Mouse (Mus musculus): ENCODE measurements around the gene Fndc5. TPM values are rescaled to one million over a fixed set of nuclear protein-coding genes. Genes with fewer than 3 reads are reported as not detected.

Fndc5 gene
- 2.0 and 2.4 TPM in 2 replicates for polyA plus RNA-seq (2015; fragmentation: Nextera tagmentation; extraction: Ambion mirVana)

DNA sequence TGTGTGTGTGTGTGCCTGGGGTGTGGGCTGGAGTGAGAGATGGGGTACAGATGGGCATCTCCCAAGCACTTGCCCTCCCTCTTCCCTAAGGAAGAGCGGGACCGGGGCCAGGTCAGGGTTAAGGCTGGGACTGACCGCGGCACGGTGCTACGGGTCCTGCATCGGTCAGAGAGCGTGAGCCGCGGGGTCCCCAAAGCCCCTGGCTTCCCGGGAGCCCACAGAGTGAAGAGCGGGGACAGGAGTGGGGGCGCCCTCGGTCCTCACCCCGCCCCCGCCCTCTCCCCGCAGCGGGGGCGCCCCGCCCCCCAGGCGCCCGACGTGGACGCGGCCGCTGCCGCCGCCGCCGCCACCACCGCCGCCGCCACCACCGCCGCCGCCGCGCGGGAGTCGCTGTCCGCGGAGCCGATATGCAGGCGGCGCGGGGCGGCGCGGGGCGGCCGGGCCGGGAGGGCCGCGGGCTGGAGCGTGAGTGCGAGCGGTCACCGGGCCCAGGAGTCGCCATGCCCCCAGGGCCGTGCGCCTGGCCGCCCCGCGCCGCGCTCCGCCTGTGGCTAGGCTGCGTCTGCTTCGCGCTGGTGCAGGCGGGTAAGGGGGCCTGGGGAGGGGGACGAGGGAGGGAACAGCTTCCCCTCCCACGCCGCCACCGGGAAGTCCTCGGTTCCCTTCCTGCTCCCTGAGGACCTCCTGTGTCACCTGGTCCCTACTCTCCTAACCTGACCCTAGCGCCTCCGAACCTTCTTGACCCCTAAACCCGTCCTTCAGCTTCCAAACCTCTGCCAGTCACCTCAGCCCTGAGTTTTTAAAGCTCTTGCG is at the start of gene Fndc5:
TSS of gene Fndc5 (plus strand) at position 421 of the 813 bp plus-strand sequence.
- H3K4me1 ChIP-seq (replicated peaks; ENCODE audit: control insufficient read depth, insufficient read depth), result peaks cover 3% of the 10 kb centered on the region; the same call in 1 of the 2 replicates
- DNase-seq (ENCODE audit: low spot score), result peak; percentile 34
- WGBS, result 4% methylated on average over 27 of the region's 80 CpGs
- no peaks in the 10 kb centered on the region for H3K9me3 ChIP-seq (ENCODE audit: control insufficient read depth, low read length)
- TF ChIP-seq EP300 (optimal IDR thresholded peaks at IDR 0.05) (no peak), CTCF (IDR thresholded peaks at IDR 0.05; ENCODE audit: low read depth) (no peak)
- H3K27me3 ChIP-seq (ENCODE audit: control insufficient read depth, insufficient read depth, low read length), result no peaks in the 10 kb centered on the region
- ATAC-seq (ENCODE audit: low FRiP score, low TSS enrichment), result peak; percentile 28; the same call in 1 of the 2 replicates
- H3K36me3 ChIP-seq (ENCODE audit: control insufficient read depth, insufficient read depth, low read length), result no peaks in the 10 kb centered on the region
- peak within 1 kb of the TSS; percentile 50 for H3K4me3 ChIP-seq (ENCODE audit: low read depth, low read length)
- peak within 1 kb of the TSS; percentile 63 for H3K9ac ChIP-seq (ENCODE audit: low read length)
- no peak within 1 kb of the TSS for H3K27ac ChIP-seq (replicated peaks)
- peak within 1 kb of the TSS; percentile 79 for H3K4me2 ChIP-seq (replicated peaks; ENCODE audit: low read depth)

DNA sequence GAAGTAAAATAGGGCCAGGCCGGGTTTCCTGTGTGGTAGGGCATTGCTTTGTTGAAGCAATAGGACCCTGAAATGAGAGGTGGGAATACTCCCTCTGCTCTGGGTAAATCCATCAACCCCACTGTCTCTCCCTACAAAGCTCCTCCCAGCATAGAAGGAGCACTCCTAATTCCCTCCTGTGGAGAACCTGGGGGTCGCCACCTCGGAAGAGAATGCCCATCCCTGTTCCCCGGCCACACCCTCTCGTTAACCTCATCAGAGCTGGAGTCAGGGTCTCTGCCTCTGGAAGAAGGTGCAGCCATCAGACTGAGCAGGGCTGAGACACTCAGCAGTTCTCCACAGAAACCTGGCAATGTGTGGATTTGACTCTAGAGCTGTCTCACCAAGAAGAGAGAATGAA is 48.9 kb upstream of the Fndc5 start:
- Histone ChIP-seq H3K4me3 (ENCODE audit: low read depth, low read length) (no peak overlapping the region), H3K9ac (ENCODE audit: low read length) (no peak overlapping the region), H3K4me1 (replicated peaks; ENCODE audit: control insufficient read depth, insufficient read depth) (no peaks in the 10 kb centered on the region), H3K27me3 (ENCODE audit: control insufficient read depth, insufficient read depth, low read length) (no peaks in the 10 kb centered on the region), H3K4me2 (replicated peaks; ENCODE audit: low read depth) (no peak overlapping the region), H3K36me3 (ENCODE audit: control insufficient read depth, insufficient read depth, low read length) (peaks cover 5% of the 10 kb centered on the region; the same call in 1 of the 2 replicates), H3K27ac (replicated peaks) (no peak overlapping the region), H3K9me3 (ENCODE audit: control insufficient read depth, low read length) (no peaks in the 10 kb centered on the region)
- WGBS, result 70% methylated on average over 5 of the region's 5 CpGs
- DNase-seq (ENCODE audit: low spot score), result no peak
- TF ChIP-seq EP300 (optimal IDR thresholded peaks at IDR 0.05) (no peak), CTCF (IDR thresholded peaks at IDR 0.05; ENCODE audit: low read depth) (no peak)
- no peak for ATAC-seq (ENCODE audit: low FRiP score, low TSS enrichment)

DNA sequence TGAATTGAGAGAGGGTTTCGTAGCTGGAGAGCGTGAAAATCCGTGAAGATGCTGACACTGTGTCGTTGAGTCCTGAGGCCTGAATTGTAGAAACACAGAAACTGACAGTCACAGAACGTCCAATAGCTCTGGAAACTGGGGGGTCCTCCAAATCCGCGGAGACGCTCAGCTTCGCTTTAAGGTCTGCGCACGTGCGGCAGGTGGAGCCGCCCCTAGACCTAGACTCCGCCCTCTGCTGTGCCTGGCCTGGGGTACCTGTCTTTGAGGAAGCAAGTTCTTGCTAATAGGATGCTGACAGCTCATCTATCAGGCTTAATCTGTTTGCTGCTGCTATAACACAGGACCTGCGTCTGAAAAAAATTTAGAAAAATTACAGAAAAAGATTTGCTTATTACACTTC is 41.5 kb upstream of the Fndc5 start:
- Histone ChIP-seq H3K4me1 (replicated peaks; ENCODE audit: control insufficient read depth, insufficient read depth) (no peaks in the 10 kb centered on the region), H3K9ac (ENCODE audit: low read length) (no peak overlapping the region), H3K36me3 (ENCODE audit: control insufficient read depth, insufficient read depth, low read length) (no peaks in the 10 kb centered on the region), H3K27me3 (ENCODE audit: control insufficient read depth, insufficient read depth, low read length) (no peaks in the 10 kb centered on the region), H3K27ac (replicated peaks) (no peak overlapping the region), H3K4me3 (ENCODE audit: low read depth, low read length) (no peak overlapping the region), H3K9me3 (ENCODE audit: control insufficient read depth, low read length) (no peaks in the 10 kb centered on the region), H3K4me2 (replicated peaks; ENCODE audit: low read depth) (no peak overlapping the region)
- WGBS, result 25% methylated on average over 15 of the region's 15 CpGs
- ATAC-seq (ENCODE audit: low FRiP score, low TSS enrichment) (no peak), DNase-seq (ENCODE audit: low spot score) (no peak)
- TF ChIP-seq CTCF (IDR thresholded peaks at IDR 0.05; ENCODE audit: low read depth) (no peak), EP300 (optimal IDR thresholded peaks at IDR 0.05) (no peak)

DNA sequence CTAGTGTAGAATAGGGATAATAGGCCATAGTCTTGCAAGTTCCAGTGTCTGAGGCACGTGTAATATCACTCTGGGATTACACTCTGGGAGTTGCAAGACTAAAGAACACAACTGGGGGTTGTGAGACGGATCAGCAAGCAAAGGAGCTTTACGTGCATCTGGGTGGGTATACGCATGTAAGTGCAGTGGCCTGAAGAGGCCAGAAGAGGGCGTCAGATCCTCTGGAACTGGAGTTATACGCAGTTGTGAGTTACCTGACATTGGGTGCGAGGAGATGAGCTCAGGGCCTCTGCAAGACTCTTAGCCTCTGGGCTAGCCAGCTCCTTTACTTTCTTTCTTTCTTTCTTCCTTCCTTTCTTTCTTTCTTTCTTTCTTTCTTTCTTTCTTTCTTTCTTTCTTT is 39.8 kb upstream of the Fndc5 start:
- H3K36me3 ChIP-seq (ENCODE audit: control insufficient read depth, insufficient read depth, low read length), result no peaks in the 10 kb centered on the region
- no peaks in the 10 kb centered on the region for H3K9me3 ChIP-seq (ENCODE audit: control insufficient read depth, low read length)
- H3K4me2 ChIP-seq (replicated peaks; ENCODE audit: low read depth), result no peak overlapping the region
- H3K4me3 ChIP-seq (ENCODE audit: low read depth, low read length), result no peak overlapping the region
- H3K4me1 ChIP-seq (replicated peaks; ENCODE audit: control insufficient read depth, insufficient read depth), result no peaks in the 10 kb centered on the region
- H3K27ac ChIP-seq (replicated peaks), result no peak overlapping the region
- DNase-seq (ENCODE audit: low spot score) (no peak), ATAC-seq (ENCODE audit: low FRiP score, low TSS enrichment) (no peak)
- H3K9ac ChIP-seq (ENCODE audit: low read length), result no peak overlapping the region
- TF ChIP-seq EP300 (optimal IDR thresholded peaks at IDR 0.05) (no peak), CTCF (IDR thresholded peaks at IDR 0.05; ENCODE audit: low read depth) (0 out of 2 replicates have a peak, but pooled peaks have one; percentile 16)
- H3K27me3 ChIP-seq (ENCODE audit: control insufficient read depth, insufficient read depth, low read length), result no peaks in the 10 kb centered on the region
- WGBS, result 81% methylated on average over 7 of the region's 7 CpGs

DNA sequence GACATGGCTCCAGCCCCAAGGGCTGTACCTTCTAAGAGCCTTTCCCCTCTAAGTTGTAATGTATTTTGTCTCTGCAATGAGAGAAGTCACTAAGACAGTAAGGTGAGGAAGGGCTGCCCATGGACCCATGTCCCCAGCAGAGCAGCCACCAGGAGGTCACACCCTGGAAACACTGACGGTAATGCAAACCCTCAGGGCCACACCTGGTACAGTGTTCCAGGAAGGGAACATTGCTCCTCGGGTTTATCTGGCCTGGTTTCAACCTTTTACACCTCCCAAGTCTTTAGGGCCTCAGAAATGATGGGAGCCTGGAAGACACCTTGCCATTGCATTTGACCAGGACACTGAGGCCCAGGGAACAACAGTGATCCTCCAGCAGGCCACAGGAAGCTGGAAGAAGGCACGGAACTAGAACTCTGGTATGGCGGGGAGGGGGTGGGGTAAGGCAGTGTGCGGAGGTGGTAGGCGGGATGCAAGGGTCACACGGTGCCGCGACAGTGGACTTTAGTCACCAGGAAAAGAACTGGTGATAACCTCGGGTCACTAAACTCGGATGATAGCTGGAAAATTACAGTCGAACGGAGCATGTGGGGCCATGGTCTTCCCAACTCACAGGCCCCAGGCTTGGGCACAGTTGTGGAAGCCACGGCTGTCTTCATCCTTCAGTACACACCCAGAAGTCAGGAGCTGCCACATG is 34.5 kb upstream of the Fndc5 start:
- Histone ChIP-seq H3K9me3 (ENCODE audit: control insufficient read depth, low read length) (no peaks in the 10 kb centered on the region), H3K27me3 (ENCODE audit: control insufficient read depth, insufficient read depth, low read length) (no peaks in the 10 kb centered on the region), H3K4me2 (replicated peaks; ENCODE audit: low read depth) (no peak overlapping the region), H3K4me3 (ENCODE audit: low read depth, low read length) (no peak overlapping the region), H3K9ac (ENCODE audit: low read length) (no peak overlapping the region), H3K27ac (replicated peaks) (0 out of 2 replicates have a peak overlapping the region, but pooled peaks have one; percentile 8), H3K36me3 (ENCODE audit: control insufficient read depth, insufficient read depth, low read length) (no peaks in the 10 kb centered on the region), H3K4me1 (replicated peaks; ENCODE audit: control insufficient read depth, insufficient read depth) (0 out of 2 replicates have a peak, but pooled peaks cover 3% of the 10 kb centered on the region)
- WGBS, result 67% methylated on average over 14 of the region's 14 CpGs
- TF ChIP-seq CTCF (IDR thresholded peaks at IDR 0.05; ENCODE audit: low read depth), result no peak
- TF ChIP-seq EP300 (optimal IDR thresholded peaks at IDR 0.05), result no peak
- ATAC-seq (ENCODE audit: low FRiP score, low TSS enrichment) (peak; percentile 70), DNase-seq (ENCODE audit: low spot score) (peak; percentile 55)

Data from stomach, postnatal 0 days (tissue).